Mouse (Mus musculus): ENCODE data around the gene Sik1.

Sik1 gene

GRCm38 (mm10) chr17:31831866-31832576, 23.6 kb downstream of the Sik1 start:
- DNase-seq (ENCODE audit: low read depth, low spot score) = no peak

GRCm38 (mm10) chr17:31831097-31831865, 24.3 kb downstream of the Sik1 start:
- DNase-seq (ENCODE audit: low read depth, low spot score) = no peak

- no peak for DNase-seq (ENCODE audit: low read depth, low spot score)
Measured at GRCm38 (mm10) chr17:31830506-31831075, 25.0 kb downstream of the Sik1 start.

GRCm38 (mm10) chr17:31828916-31829315, 26.7 kb downstream of the Sik1 start:
- DNase-seq (ENCODE audit: low read depth, low spot score) = no peak

- no peak for DNase-seq (ENCODE audit: low read depth, low spot score)
Measured at GRCm38 (mm10) chr17:31828118-31828517, 27.5 kb downstream of the Sik1 start.

GRCm38 (mm10) chr17:31827206-31827605, 28.4 kb downstream of the Sik1 start:
- DNase-seq (ENCODE audit: low read depth, low spot score) = no peak

GRCm38 (mm10) chr17:31826669-31827068, 28.9 kb downstream of the Sik1 start:
- DNase-seq (ENCODE audit: low read depth, low spot score) = no peak

GRCm38 (mm10) chr17:31825678-31826077, 29.9 kb downstream of the Sik1 start:
- DNase-seq (ENCODE audit: low read depth, low spot score) = no peak

GRCm38 (mm10) chr17:31824812-31825211, 30.8 kb downstream of the Sik1 start:
- no peak for DNase-seq (ENCODE audit: low read depth, low spot score)

- no peak for DNase-seq (ENCODE audit: low read depth, low spot score)
Measured at GRCm38 (mm10) chr17:31821136-31821933, 34.3 kb downstream of the Sik1 start.

GRCm38 (mm10) chr17:31820099-31820846, 35.3 kb downstream of the Sik1 start:
- DNase-seq (ENCODE audit: low read depth, low spot score) = no peak

GRCm38 (mm10) chr17:31819372-31819771, 36.2 kb downstream of the Sik1 start:
- no peak for DNase-seq (ENCODE audit: low read depth, low spot score)

- no peak for DNase-seq (ENCODE audit: low read depth, low spot score)
Measured at GRCm38 (mm10) chr17:31817815-31818214, 37.8 kb downstream of the Sik1 start.

GRCm38 (mm10) chr17:31817203-31817602, 38.4 kb downstream of the Sik1 start:
- DNase-seq (ENCODE audit: low read depth, low spot score) = no peak

GRCm38 (mm10) chr17:31814848-31815247, 40.8 kb downstream of the Sik1 start:
- no peak for DNase-seq (ENCODE audit: low read depth, low spot score)

GRCm38 (mm10) chr17:31813938-31814622, 41.5 kb downstream of the Sik1 start:
- DNase-seq (ENCODE audit: low read depth, low spot score) = no peak

GRCm38 (mm10) chr17:31811333-31811732, 44.3 kb downstream of the Sik1 start:
- no peak for DNase-seq (ENCODE audit: low read depth, low spot score)

GRCm38 (mm10) chr17:31809894-31810293, 45.7 kb downstream of the Sik1 start:
- DNase-seq (ENCODE audit: low read depth, low spot score) = no peak

- no peak for DNase-seq (ENCODE audit: low read depth, low spot score)
Measured at GRCm38 (mm10) chr17:31809136-31809535, 46.5 kb downstream of the Sik1 start.

- no peak for DNase-seq (ENCODE audit: low read depth, low spot score)
Measured at GRCm38 (mm10) chr17:31808082-31808875, 47.3 kb downstream of the Sik1 start.
